Mouse (Mus musculus) liver, embryonic 16.5 days (tissue): ENCODE measurements at regions not wholly inside any gene's neighbourhood (a gene's known extent, or its start where the extent isn't known, plus 50 kb on each side); places are given as distances from the start of the nearest gene placed in this dataset.

ENCODE experiments used
- ATAC-seq: fragments of 200-750 bp; cut with Nextera tagmentation; 2 replicates; pipeline ENCODE4 v1.8.0; 2017; ENCODE audit warnings: low read depth, mild to moderate bottlenecking, moderate number of reproducible peaks, moderate library complexity
- H3K27ac ChIP-seq: fragments of 300-500 bp; sonication (generic); 2 replicates; pipeline ENCODE4 v1.5.1; 2014; ENCODE audit warnings: mild to moderate bottlenecking, low read length
- H3K27me3 ChIP-seq: fragments of 300-500 bp; sonication (generic); 2 replicates; pipeline ENCODE4 v1.6.1; 2014; ENCODE audit warnings: low read depth, low read length, mixed read lengths; ENCODE audit not compliant: control insufficient read depth, insufficient read depth
- H3K36me3 ChIP-seq: fragments of 300-500 bp; sonication (generic); 2 replicates; pipeline ENCODE4 v1.6.1; 2014; ENCODE audit warnings: mild to moderate bottlenecking; ENCODE audit not compliant: control insufficient read depth, insufficient read depth
- H3K4me1 ChIP-seq: fragments of 300-500 bp; sonication (generic); 2 replicates; pipeline ENCODE4 v1.6.1; 2014; ENCODE audit warnings: low read depth, low read length, mixed read lengths; ENCODE audit not compliant: control insufficient read depth
- H3K4me2 ChIP-seq: fragments of 300-500 bp; sonication (generic); 2 replicates; pipeline ENCODE4 v1.6.1; 2014; ENCODE audit warnings: low read depth, low read length, mixed read lengths
- H3K4me3 ChIP-seq: fragments of 300-500 bp; sonication (generic); 2 replicates; pipeline ENCODE4 v1.5.1; 2014; ENCODE audit warnings: low read depth, mild to moderate bottlenecking, low read length
- H3K9ac ChIP-seq: fragments of 300-500 bp; sonication (generic); 2 replicates; pipeline ENCODE4 v1.6.1; 2014; ENCODE audit warnings: low read depth, low read length
- H3K9me3 ChIP-seq: fragments of 300-500 bp; sonication (generic); replicated peaks from 2 replicates; pipeline ENCODE4 v1.6.1; 2016; ENCODE audit warnings: low read length; ENCODE audit not compliant: control insufficient read depth
- WGBS: fragments of 180-500 bp; shearing (Covaris S2); extraction: QIAGEN DNeasy Blood & Tissue Kit; methylation state at CpG from one replicate; pipeline ENCODE4 v1.1.7; 2014; ENCODE audit not compliant: insufficient replicate concordance; 5-methylcytosine and 5-hydroxymethylcytosine counted together

DNA sequence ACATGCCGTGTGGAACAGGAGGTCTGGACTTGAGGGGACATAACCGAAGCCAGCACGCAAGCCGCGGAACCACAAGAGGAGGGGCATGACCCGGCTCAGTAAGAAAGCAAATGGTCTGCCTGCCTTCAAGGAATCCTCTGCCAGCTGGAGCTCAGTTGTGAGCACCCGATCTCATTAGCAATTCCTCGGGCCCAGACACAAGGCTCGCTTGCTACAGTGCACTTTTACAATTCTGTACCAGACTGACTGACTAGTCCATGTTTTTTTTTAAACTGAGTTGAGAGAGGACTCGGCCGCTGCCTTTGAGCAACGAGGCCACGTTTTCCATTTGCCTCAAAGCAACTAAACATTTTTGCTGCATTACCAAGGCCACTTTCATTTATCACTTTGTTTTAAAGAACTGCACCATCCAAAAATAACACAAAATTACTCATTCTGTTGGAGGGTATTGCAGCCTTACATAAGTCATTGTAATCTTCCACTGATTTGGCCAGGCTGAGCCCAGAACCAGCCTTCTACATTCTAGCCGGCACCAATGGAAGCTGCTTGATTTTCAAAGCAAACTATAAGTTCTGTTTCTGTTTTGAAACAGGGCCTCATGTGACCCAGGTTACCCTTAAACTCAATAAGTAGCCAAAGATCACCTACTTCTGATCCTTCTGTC is 245.9 kb upstream of the Tsc22d2 start:
- no peaks in the 10 kb centered on the region for H3K27me3 ChIP-seq
- no peak overlapping the region for H3K4me2 ChIP-seq
- H3K4me1 ChIP-seq = no peaks in the 10 kb centered on the region
- H3K27ac ChIP-seq = no peak overlapping the region
- no peak for ATAC-seq
- H3K9ac ChIP-seq = no peak overlapping the region
- no peaks in the 10 kb centered on the region for H3K36me3 ChIP-seq
- no peaks in the 10 kb centered on the region for H3K9me3 ChIP-seq
- no peak overlapping the region for H3K4me3 ChIP-seq
- 60% methylated on average over 14 of the region's 14 CpGs for WGBS

DNA sequence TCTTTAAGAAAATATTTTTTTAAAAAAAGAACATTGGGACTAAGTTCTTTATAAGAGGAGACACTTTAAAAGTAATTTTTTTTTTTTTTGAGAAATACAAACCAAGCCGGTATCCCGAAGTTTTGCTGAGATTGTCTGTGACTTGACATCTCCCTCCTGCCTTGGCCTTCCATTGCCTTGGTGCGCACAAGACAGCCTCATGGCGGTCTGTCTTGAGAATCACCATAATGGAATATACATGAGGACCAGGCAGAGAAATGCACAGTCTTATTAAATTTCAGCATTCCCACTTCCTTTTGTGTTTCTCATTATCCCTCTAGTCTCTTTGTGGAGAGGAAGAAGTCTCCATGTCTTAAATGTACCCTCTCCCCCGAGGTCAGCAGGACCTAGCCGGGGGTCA is 244.7 kb upstream of the Tsc22d2 start:
- Histone ChIP-seq H3K27me3 (no peaks in the 10 kb centered on the region), H3K9ac (no peak overlapping the region), H3K27ac (no peak overlapping the region), H3K4me3 (no peak overlapping the region), H3K4me1 (no peaks in the 10 kb centered on the region), H3K36me3 (no peaks in the 10 kb centered on the region), H3K4me2 (no peak overlapping the region), H3K9me3 (no peaks in the 10 kb centered on the region)
- ATAC-seq = no peak
- WGBS = 74% methylated on average over 6 of the region's 6 CpGs

DNA sequence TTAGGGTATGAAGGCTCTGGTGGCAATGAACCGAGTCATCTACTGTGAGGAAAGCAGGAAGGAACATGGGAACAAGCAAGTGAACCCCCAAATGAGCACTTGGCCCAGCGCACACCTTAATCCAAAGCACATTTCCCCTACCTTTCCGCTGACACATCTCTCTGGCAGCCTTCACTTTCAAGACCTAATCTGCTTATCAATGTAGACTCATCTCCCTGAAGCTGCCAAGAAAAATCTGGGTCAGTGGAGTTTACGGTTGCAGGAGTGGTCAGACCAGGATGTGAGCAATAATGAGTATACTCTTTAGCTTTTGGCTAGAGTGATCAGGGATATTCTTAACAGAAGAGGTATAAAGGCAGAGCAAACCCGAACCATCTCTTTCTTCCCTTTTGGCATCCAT is 242.4 kb upstream of the Tsc22d2 start:
- WGBS = 59% methylated on average over 5 of the region's 5 CpGs
- H3K4me2 ChIP-seq = no peak overlapping the region
- no peaks in the 10 kb centered on the region for H3K36me3 ChIP-seq
- no peak overlapping the region for H3K27ac ChIP-seq
- H3K4me3 ChIP-seq = no peak overlapping the region
- H3K27me3 ChIP-seq = no peaks in the 10 kb centered on the region
- no peak overlapping the region for H3K9ac ChIP-seq
- no peaks in the 10 kb centered on the region for H3K9me3 ChIP-seq
- H3K4me1 ChIP-seq = no peaks in the 10 kb centered on the region
- no peak for ATAC-seq

DNA sequence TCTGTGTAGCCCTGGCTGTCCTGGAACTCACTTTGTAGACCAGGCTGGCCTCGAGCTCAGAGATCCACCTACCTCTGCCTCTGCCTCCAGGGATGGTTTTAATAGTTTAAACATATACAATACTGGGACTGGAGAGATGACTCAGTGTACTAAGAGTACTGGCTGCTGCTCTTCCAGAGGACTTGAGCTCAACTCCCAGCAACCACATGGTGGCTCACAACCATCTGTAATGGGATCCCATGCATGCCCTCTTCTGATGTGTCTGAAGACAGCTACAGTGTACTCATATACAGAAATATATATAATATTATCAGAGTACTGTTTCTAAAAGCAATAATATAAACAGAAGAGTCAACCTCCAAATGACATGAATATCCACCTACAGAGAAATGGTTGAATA is 240.7 kb upstream of the Tsc22d2 start:
- no peaks in the 10 kb centered on the region for H3K9me3 ChIP-seq
- 25% methylated on average over 1 of the region's 1 CpGs for WGBS
- no peak overlapping the region for H3K4me3 ChIP-seq
- H3K9ac ChIP-seq = no peak overlapping the region
- no peak for ATAC-seq
- H3K27ac ChIP-seq = no peak overlapping the region
- no peaks in the 10 kb centered on the region for H3K36me3 ChIP-seq
- no peaks in the 10 kb centered on the region for H3K4me1 ChIP-seq
- H3K27me3 ChIP-seq = no peaks in the 10 kb centered on the region
- no peak overlapping the region for H3K4me2 ChIP-seq

DNA sequence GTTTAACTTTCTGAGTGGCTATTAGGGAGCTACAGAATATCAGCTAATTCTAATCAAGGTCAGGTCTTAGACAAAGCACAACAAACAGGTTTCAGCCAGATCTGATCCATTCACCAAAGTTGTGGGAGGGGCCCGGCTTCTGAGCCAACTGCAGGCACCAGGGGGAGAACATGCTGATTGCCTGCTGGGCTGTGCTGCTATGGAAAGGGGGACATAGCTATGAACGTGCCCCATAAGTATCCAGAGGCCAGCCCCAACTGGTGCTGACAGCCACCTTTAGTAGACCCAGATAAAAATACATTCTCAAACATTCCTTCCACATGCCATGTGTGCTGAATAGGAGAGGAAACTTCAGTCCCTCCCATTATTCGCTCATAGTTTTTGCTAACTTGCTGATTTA is 232.8 kb upstream of the Tsc22d2 start:
- no peaks in the 10 kb centered on the region for H3K27me3 ChIP-seq
- no peak overlapping the region for H3K4me2 ChIP-seq
- no peaks in the 10 kb centered on the region for H3K9me3 ChIP-seq
- no peaks in the 10 kb centered on the region for H3K36me3 ChIP-seq
- H3K4me1 ChIP-seq = no peaks in the 10 kb centered on the region
- H3K4me3 ChIP-seq = no peak overlapping the region
- H3K9ac ChIP-seq = no peak overlapping the region
- 44% methylated on average over 3 of the region's 3 CpGs for WGBS
- no peak overlapping the region for H3K27ac ChIP-seq
- ATAC-seq = no peak

DNA sequence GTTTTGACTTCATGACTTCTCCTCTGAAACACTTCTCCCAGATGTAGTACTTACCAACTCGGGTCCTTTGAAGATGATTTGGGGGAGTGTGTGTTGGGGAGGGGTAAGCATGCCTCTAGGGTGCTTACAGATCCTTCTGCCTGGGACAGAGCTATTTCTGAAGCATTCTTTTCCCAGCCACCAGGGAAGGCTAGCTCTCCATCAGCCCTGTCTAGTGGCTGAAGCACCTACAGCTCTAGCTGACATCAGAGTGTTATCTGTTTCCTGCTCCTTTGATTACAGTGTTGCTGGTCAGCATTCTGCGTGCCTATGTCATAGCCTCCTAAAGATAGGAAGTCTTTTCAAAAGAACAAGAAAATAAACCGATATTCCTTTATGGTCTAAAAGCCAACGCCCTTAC is 232.2 kb upstream of the Tsc22d2 start:
- Histone ChIP-seq H3K4me3 (no peak overlapping the region), H3K27me3 (no peaks in the 10 kb centered on the region), H3K4me1 (no peaks in the 10 kb centered on the region), H3K4me2 (no peak overlapping the region), H3K9me3 (no peaks in the 10 kb centered on the region), H3K27ac (no peak overlapping the region), H3K9ac (no peak overlapping the region), H3K36me3 (no peaks in the 10 kb centered on the region)
- WGBS = 36% methylated on average over 4 of the region's 4 CpGs
- no peak for ATAC-seq

DNA sequence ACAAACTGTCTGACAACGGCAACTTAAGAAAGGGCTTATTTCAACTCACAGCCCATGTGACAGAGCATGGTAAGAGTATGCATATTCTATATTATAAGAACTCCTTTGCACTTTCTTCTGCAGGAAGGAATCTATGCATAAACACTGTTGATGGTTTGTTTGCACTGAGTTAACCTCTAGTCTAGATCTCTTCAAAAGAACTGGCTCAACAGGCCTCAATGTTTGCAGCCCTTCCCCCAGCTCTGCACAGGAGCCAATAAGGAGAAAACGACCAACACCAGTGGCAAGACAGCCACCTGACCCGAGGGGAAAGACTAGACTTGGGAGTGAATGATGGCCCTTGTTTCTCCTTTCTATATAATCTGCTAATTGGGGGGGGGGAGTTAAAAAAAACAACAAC is 231.2 kb upstream of the Tsc22d2 start:
- H3K36me3 ChIP-seq = no peaks in the 10 kb centered on the region

DNA sequence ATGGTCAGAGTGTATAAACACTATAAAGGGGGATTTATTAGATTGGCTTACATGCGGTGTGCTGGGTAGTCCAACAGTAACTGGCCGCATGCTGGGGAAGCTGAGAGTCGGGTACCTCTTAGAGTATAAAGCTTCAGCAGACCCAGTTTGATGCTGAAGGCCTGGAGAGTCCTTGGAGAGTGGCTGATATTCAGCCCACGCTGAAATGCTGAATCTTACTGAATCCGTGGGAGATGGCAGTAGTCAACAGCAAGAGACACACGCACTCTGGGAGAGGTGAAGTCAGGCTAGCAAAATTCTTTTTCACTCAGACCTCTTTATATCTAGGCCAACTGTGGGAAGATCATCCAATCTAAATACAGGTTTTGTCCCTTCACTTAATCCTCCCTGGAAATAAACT is 214.1 kb upstream of the Tsc22d2 start:
- no peak for ATAC-seq
- WGBS = 69% methylated on average over 6 of the region's 6 CpGs
- Histone ChIP-seq H3K9me3 (no peaks in the 10 kb centered on the region), H3K36me3 (no peaks in the 10 kb centered on the region), H3K27ac (no peak overlapping the region), H3K4me2 (no peak overlapping the region), H3K9ac (no peak overlapping the region), H3K4me3 (no peak overlapping the region), H3K27me3 (no peaks in the 10 kb centered on the region), H3K4me1 (no peaks in the 10 kb centered on the region)

More for the DNA sequence above, 231.2 kb upstream of the Tsc22d2 start:
- Histone ChIP-seq H3K4me2 (no peak overlapping the region), H3K4me1 (no peaks in the 10 kb centered on the region), H3K9me3 (no peaks in the 10 kb centered on the region), H3K27me3 (no peaks in the 10 kb centered on the region), H3K27ac (no peak overlapping the region), H3K9ac (no peak overlapping the region), H3K4me3 (no peak overlapping the region)
- WGBS = 34% methylated on average over 3 of the region's 3 CpGs
- ATAC-seq = no peak

DNA sequence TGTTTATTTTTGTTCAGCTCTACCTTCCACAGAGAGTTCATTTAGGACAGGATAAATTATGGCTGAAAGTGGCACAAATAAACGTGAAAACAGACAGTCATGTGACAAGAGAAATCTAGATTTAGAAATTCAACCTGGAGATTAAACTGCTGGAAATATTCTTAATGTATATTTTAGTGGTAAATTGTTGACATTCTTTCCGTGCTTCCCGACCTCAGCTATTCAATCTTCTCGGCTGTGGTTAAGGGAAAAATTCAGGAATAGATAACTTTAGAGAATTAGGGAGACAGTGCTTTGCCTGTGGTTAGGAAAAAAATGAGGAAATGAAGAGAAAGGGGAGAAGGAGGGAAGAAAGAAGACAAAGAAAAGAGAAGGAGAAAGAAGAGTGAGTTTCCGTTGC is 211.7 kb upstream of the Tsc22d2 start:
- no peak overlapping the region for H3K9ac ChIP-seq
- no peak overlapping the region for H3K4me3 ChIP-seq
- no peak for ATAC-seq
- H3K4me2 ChIP-seq = no peak overlapping the region
- H3K36me3 ChIP-seq = no peaks in the 10 kb centered on the region
- H3K27me3 ChIP-seq = no peaks in the 10 kb centered on the region
- no peaks in the 10 kb centered on the region for H3K4me1 ChIP-seq
- H3K9me3 ChIP-seq = no peaks in the 10 kb centered on the region
- 42% methylated on average over 5 of the region's 5 CpGs for WGBS
- H3K27ac ChIP-seq = no peak overlapping the region
